Mouse (Mus musculus): Measurements from ENCODE around the gene Bmyc. TPM values are rescaled to one million over a fixed set of nuclear protein-coding genes. Genes with fewer than 3 reads are reported as not detected.

The Bmyc gene
- polyA plus RNA-seq, 1 experiment from 2014 or later = 83.2 TPM

Other genes starting within 250 kb of the Bmyc start
- 0.57 and 1.2 TPM in 2 replicates for gene Clic3, start 249.9 kb upstream of the Bmyc start, polyA plus RNA-seq (2014; fragmentation: Nextera tagmentation; extraction: Ambion mirVana)
- gene Paxx, start 245.6 kb upstream of the Bmyc start, polyA plus RNA-seq (2014; fragmentation: Nextera tagmentation; extraction: Ambion mirVana) = 23.5 and 23.9 TPM in 2 replicates
- 1.1 and 1.5 TPM in 2 replicates for gene Ptgds, start 236.7 kb upstream of the Bmyc start, polyA plus RNA-seq (2014; fragmentation: Nextera tagmentation; extraction: Ambion mirVana)
- not detected in 2 replicates for gene Lcn12, start 212.8 kb upstream of the Bmyc start, polyA plus RNA-seq (2014; fragmentation: Nextera tagmentation; extraction: Ambion mirVana)
- gene Fbxw5, start 206.0 kb upstream of the Bmyc start, polyA plus RNA-seq (2014; fragmentation: Nextera tagmentation; extraction: Ambion mirVana) = 58.1 and 87.6 TPM in 2 replicates
- 7.9 and 9.8 TPM in 2 replicates for gene C8g, start 205.0 kb upstream of the Bmyc start, polyA plus RNA-seq (2014; fragmentation: Nextera tagmentation; extraction: Ambion mirVana)
- 30.2 and 34.0 TPM in 2 replicates for gene Traf2, start 159.8 kb upstream of the Bmyc start, polyA plus RNA-seq (2014; fragmentation: Nextera tagmentation; extraction: Ambion mirVana)
- 314 and 436 TPM in 2 replicates for gene Edf1, start 148.9 kb upstream of the Bmyc start, polyA plus RNA-seq (2014; fragmentation: Nextera tagmentation; extraction: Ambion mirVana)
- 3.3 and 7.5 TPM in 2 replicates for gene Mamdc4, start 131.9 kb upstream of the Bmyc start, polyA plus RNA-seq (2014; fragmentation: Nextera tagmentation; extraction: Ambion mirVana)
- 229 and 294 TPM in 2 replicates for gene Phpt1, start 131.5 kb upstream of the Bmyc start, polyA plus RNA-seq (2014; fragmentation: Nextera tagmentation; extraction: Ambion mirVana)
- gene Ajm1, start 125.0 kb upstream of the Bmyc start, polyA plus RNA-seq (2014; fragmentation: Nextera tagmentation; extraction: Ambion mirVana) = 0.07 and 0.18 TPM in 2 replicates
- 59.6 and 81.1 TPM in 2 replicates for gene Rabl6, start 98.2 kb upstream of the Bmyc start, polyA plus RNA-seq (2014; fragmentation: Nextera tagmentation; extraction: Ambion mirVana)
- 0.23 and 0.29 TPM in 2 replicates for gene Ccdc183, start 89.1 kb upstream of the Bmyc start, polyA plus RNA-seq (2014; fragmentation: Nextera tagmentation; extraction: Ambion mirVana)
- 24.3 and 35.0 TPM in 2 replicates for gene Tmem141, start 84.7 kb upstream of the Bmyc start, polyA plus RNA-seq (2014; fragmentation: Nextera tagmentation; extraction: Ambion mirVana)
- gene Fcna, start 78.7 kb upstream of the Bmyc start, polyA plus RNA-seq (2014; fragmentation: Nextera tagmentation; extraction: Ambion mirVana) = 1.6 and 1.9 TPM in 2 replicates
- not detected in 2 replicates for gene Lcn8, start 53.6 kb upstream of the Bmyc start, polyA plus RNA-seq (2014; fragmentation: Nextera tagmentation; extraction: Ambion mirVana)
- gene Lcn5, start 48.8 kb upstream of the Bmyc start, polyA plus RNA-seq (2014; fragmentation: Nextera tagmentation; extraction: Ambion mirVana) = not detected in 2 replicates
- gene Lcn6, start 30.0 kb upstream of the Bmyc start, polyA plus RNA-seq (2014; fragmentation: Nextera tagmentation; extraction: Ambion mirVana) = not detected in 2 replicates
- not detected in 2 replicates for gene Lcn10, start 24.0 kb upstream of the Bmyc start, polyA plus RNA-seq (2014; fragmentation: Nextera tagmentation; extraction: Ambion mirVana)
- not detected in 2 replicates for gene Obp2a, start 6.7 kb upstream of the Bmyc start, polyA plus RNA-seq (2014; fragmentation: Nextera tagmentation; extraction: Ambion mirVana)
- not detected in 2 replicates for gene Obp2b, start 30.3 kb downstream of the Bmyc start, polyA plus RNA-seq (2014; fragmentation: Nextera tagmentation; extraction: Ambion mirVana)
- gene Lcn3, start 58.8 kb downstream of the Bmyc start, polyA plus RNA-seq (2014; fragmentation: Nextera tagmentation; extraction: Ambion mirVana) = 0.45 TPM in 1 of 2 replicates, not detected in the other
- not detected in 2 replicates for gene Lcn11, start 70.3 kb downstream of the Bmyc start, polyA plus RNA-seq (2014; fragmentation: Nextera tagmentation; extraction: Ambion mirVana)
- not detected in 2 replicates for gene Gm13539, start 75.5 kb downstream of the Bmyc start, polyA plus RNA-seq (2014; fragmentation: Nextera tagmentation; extraction: Ambion mirVana)
- gene Glt6d1, start 109.1 kb downstream of the Bmyc start, polyA plus RNA-seq (2014; fragmentation: Nextera tagmentation; extraction: Ambion mirVana) = not detected in 2 replicates
- not detected in 2 replicates for gene Lcn9, start 116.4 kb downstream of the Bmyc start, polyA plus RNA-seq (2014; fragmentation: Nextera tagmentation; extraction: Ambion mirVana)
- not detected in 2 replicates for gene Sohlh1, start 140.5 kb downstream of the Bmyc start, polyA plus RNA-seq (2014; fragmentation: Nextera tagmentation; extraction: Ambion mirVana)
- 0.07 and 0.67 TPM in 2 replicates for gene Kcnt1, start 157.0 kb downstream of the Bmyc start, polyA plus RNA-seq (2014; fragmentation: Nextera tagmentation; extraction: Ambion mirVana)

Data from kidney, embryonic 14.5 days (tissue).